Mouse (Mus musculus) forebrain, embryonic 12.5 days (tissue): ENCODE results near the gene Itgb5. TPM values are rescaled to one million over a fixed set of nuclear protein-coding genes. Genes with fewer than 3 reads are reported as not detected.
A peak's percentile ranks its signal among the peaks of the same experiment; 100 is the strongest.

Experiments
- ATAC-seq: fragments of 200-750 bp; cut with Nextera tagmentation; 2 replicates; pipeline ENCODE4 v1.8.0; 2017; ENCODE audit warnings: moderate TSS enrichment; ENCODE audit not compliant: low FRiP score
- H3K27ac ChIP-seq: fragments of 300-500 bp; sonication (generic); 2 replicates; pipeline ENCODE4 v1.5.1; 2016; ENCODE audit warnings: mild to moderate bottlenecking
- H3K27me3 ChIP-seq: fragments of 300-500 bp; sonication (generic); 2 replicates; pipeline ENCODE4 v1.6.1; 2016; ENCODE audit warnings: mild to moderate bottlenecking
- H3K36me3 ChIP-seq: fragments of 300-500 bp; sonication (generic); replicated peaks from 2 replicates; pipeline ENCODE4 v1.6.1; 2016; ENCODE audit warnings: mild to moderate bottlenecking
- H3K4me1 ChIP-seq: fragments of 300-500 bp; sonication (generic); 2 replicates; pipeline ENCODE4 v1.6.1; 2016
- H3K4me2 ChIP-seq: fragments of 300-500 bp; sonication (generic); 2 replicates; pipeline ENCODE4 v1.6.1; 2016; ENCODE audit warnings: mild to moderate bottlenecking, moderate library complexity
- H3K4me3 ChIP-seq: fragments of 300-500 bp; sonication (generic); replicated peaks from 2 replicates; pipeline ENCODE4 v1.5.1; 2016; ENCODE audit warnings: mild to moderate bottlenecking
- H3K9ac ChIP-seq: fragments of 300-500 bp; sonication (generic); 2 replicates; pipeline ENCODE4 v1.6.1; 2016; ENCODE audit warnings: mild to moderate bottlenecking
- H3K9me3 ChIP-seq: fragments of 300-500 bp; sonication (generic); 2 replicates; pipeline ENCODE4 v1.6.1; 2016
- WGBS: fragments of 180-500 bp; shearing (Covaris S2); methylation state at CpG from one replicate; pipeline ENCODE4 v1.1.7; 2016; 5-methylcytosine and 5-hydroxymethylcytosine counted together
- polyA plus RNA-seq: library from polyadenylated mRNA; unstranded; fragments of >200 nt; fragmentation: Nextera tagmentation; extraction: Ambion mirVana; gene quantifications from 2 replicates; pipeline ENCODE4 v1.2.1, GENCODE M21; 2016

Itgb5 gene
- polyA plus RNA-seq, 1 experiment from 2014 or later, result 23.1 TPM

DNA sequence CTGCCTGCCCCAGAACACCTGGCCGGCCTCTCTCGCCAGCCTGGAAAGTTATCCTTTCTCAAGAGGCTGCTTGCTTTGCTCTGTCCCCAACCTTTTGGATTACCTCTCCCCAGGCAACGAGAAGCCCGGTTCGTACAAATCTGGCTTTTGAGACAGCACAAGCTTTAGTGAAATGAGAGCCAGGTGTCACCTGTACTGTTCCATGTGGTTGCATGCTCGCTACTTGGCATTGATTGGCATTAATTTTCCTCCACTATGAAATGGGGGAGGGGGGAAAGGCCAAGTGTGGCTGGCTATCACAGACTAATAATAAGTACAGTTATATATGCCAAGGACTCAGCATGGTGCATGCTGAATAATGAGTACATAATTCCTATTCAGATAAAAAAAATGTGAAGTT lies 164.9 kb downstream of the Itgb5 start:
- Histone ChIP-seq H3K36me3 (no peaks in the 10 kb centered on the region), H3K9me3 (no peaks in the 10 kb centered on the region), H3K9ac (no peak overlapping the region), H3K27me3 (no peaks in the 10 kb centered on the region), H3K4me1 (peaks cover 11% of the 10 kb centered on the region; the same call in 1 of the 2 replicates), H3K4me3 (no peak overlapping the region), H3K4me2 (no peak overlapping the region), H3K27ac (no peak overlapping the region)
- WGBS, result 87% methylated on average over 6 of the region's 6 CpGs
- ATAC-seq, result no peak

DNA sequence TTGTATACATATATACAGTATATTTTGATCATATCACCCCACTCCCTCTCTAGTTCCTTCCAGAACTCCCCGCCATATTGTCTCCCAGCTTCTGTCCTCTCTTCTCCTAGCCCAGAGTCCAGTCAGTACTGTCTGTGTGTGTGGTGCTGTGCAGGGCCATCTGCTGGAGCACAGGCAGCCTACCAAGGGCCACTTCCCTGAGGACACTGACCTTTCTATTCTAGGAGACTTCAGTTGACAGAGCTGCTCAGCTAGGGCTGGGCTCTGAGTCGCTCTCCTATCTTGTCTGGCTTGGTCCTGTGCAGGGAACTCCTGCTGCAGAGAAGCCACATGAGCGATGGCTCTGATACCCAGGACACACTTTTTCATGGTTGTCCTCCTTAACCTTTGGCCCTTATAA lies 166.0 kb downstream of the Itgb5 start:
- WGBS, result 79% methylated on average over 3 of the region's 3 CpGs
- ATAC-seq, result 0 out of 2 replicates have a peak, but pooled peaks have one; percentile 15
- H3K27me3 ChIP-seq, result no peaks in the 10 kb centered on the region

DNA sequence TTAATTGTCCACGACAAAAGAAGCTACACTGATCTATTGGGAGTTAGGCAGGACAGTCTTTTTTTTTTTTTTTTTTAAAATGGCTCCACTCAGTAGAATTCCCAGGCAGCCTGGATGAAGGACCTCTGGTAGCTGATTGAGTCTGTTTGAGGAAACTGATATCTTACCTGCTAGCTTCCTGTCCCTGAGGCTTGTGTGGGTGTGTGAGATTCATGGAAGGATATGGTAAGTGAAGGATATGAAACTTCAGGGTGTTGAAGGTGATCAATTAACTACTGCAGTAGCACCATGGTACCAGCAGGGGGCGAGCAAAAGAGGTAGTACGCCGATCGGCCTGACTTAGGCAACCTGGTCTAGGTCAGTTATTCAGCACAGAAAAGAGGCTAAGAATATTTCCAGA lies 166.6 kb downstream of the Itgb5 start:
- no peak overlapping the region for H3K27ac ChIP-seq
- H3K36me3 ChIP-seq, result no peaks in the 10 kb centered on the region
- no peaks in the 10 kb centered on the region for H3K27me3 ChIP-seq
- peaks cover 11% of the 10 kb centered on the region; the same call in 1 of the 2 replicates for H3K4me1 ChIP-seq
- H3K4me3 ChIP-seq, result no peak overlapping the region
- no peak overlapping the region for H3K9ac ChIP-seq
- H3K9me3 ChIP-seq, result no peaks in the 10 kb centered on the region
- no peak overlapping the region for H3K4me2 ChIP-seq
- WGBS, result 8% methylated on average over 5 of the region's 5 CpGs
- ATAC-seq, result no peak

More for the DNA sequence above, 166.0 kb downstream of the Itgb5 start:
- Histone ChIP-seq H3K36me3 (no peaks in the 10 kb centered on the region), H3K4me1 (peaks cover 11% of the 10 kb centered on the region; the same call in 1 of the 2 replicates), H3K9me3 (no peaks in the 10 kb centered on the region), H3K9ac (no peak overlapping the region), H3K4me2 (no peak overlapping the region), H3K27ac (no peak overlapping the region), H3K4me3 (no peak overlapping the region)

DNA sequence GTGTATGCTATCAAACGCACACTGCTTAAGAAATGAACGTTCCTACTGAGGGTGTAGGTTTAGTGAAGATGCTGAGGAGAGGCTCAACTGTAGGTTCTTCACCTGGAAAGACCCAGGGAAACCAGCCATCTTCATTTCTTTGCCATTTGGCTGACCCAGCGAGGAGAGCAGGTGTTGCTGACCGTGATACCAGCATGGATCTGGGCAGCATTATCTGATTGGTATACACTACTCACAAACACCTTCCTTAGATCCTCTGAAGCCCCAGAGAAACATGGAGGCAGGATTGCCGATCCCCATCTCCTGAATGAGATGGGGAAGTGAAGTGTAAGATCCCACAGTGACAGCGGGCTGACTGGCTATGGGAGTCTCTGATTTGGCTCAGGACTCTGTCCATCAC lies 168.5 kb downstream of the Itgb5 start:
- 86% methylated on average over 6 of the region's 6 CpGs for WGBS
- Histone ChIP-seq H3K27me3 (no peaks in the 10 kb centered on the region), H3K27ac (no peak overlapping the region), H3K9ac (no peak overlapping the region), H3K36me3 (no peaks in the 10 kb centered on the region), H3K4me2 (no peak overlapping the region), H3K9me3 (no peaks in the 10 kb centered on the region), H3K4me3 (no peak overlapping the region), H3K4me1 (peaks cover 5% of the 10 kb centered on the region; the same call in 1 of the 2 replicates)
- no peak for ATAC-seq

Other genes starting within 250 kb of the Itgb5 start
- 36.5 and 37.7 TPM in 2 replicates for gene Heg1, start 145.3 kb upstream of the Itgb5 start, polyA plus RNA-seq
- gene Muc13, start 35.6 kb upstream of the Itgb5 start, polyA plus RNA-seq, result 0.13 TPM in 1 of 2 replicates, not detected in the other
- gene Umps, start 137.4 kb downstream of the Itgb5 start, polyA plus RNA-seq, result 56.5 and 56.9 TPM in 2 replicates